Mouse (Mus musculus): ENCODE data around the gene Agbl1. TPM values are rescaled to one million over a fixed set of nuclear protein-coding genes. Genes with fewer than 3 reads are reported as not detected.
A peak's percentile ranks its signal among the peaks of the same experiment; 100 is the strongest.
"Not testable (repeated sequence)": the region's sequence is repeated elsewhere in the genome, so short reads cannot be mapped to it uniquely, and the experiment has no call there.

Agbl1 gene
- total RNA-seq, 1 experiment, result not detected

DNA sequence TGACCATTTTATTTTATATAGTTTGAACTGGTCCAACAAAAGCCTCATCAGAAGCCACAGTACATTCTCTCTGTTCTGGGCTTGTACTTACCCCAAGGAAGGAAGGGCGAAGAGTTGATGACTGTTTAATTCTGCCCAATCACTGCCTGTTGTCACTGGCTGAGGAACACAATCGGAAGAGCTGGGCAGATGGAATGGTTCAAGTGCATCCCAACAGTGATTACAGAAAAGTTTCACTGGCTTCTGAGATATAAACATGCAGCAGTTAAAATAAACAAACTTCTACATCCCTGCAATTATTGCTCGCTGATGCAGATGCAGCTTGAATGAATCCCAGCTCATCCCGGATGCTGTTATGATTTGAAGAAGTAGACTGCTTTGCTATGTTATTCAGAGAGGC, 421.3 kb downstream of the Agbl1 start:
- H3K9ac ChIP-seq (ENCODE audit: insufficient read depth, low read depth, low read length, poor library complexity, severe bottlenecking), result no peak overlapping the region
- DNase-seq (ENCODE audit: low read depth, low spot score), result no peak
- no peak overlapping the region for H3K27ac ChIP-seq (ENCODE audit: insufficient read depth, low read depth, low read length, poor library complexity, severe bottlenecking)
- no peaks in the 10 kb centered on the region for H3K36me3 ChIP-seq (ENCODE audit: control insufficient read depth, insufficient read depth, low read length, poor library complexity, severe bottlenecking)
- no peak overlapping the region for H3K4me3 ChIP-seq (ENCODE audit: insufficient read depth in 1 of 2, low read depth in 1 of 2, low read length in 2 of 2, poor library complexity in 1 of 2, severe bottlenecking in 1 of 2)
- no peaks in the 10 kb centered on the region for H3K4me1 ChIP-seq (ENCODE audit: control insufficient read depth in 2 of 2, insufficient read depth in 2 of 2, low read length in 2 of 2, poor library complexity in 1 of 2)
- in situ Hi-C loops (cut with MboI; ENCODE audit: low sequenced_read_pairs in 2 of 2, unreplicated experiment in 2 of 2), result no loop called here
- no peaks in the 10 kb centered on the region for H3K9me3 ChIP-seq (ENCODE audit: control insufficient read depth, insufficient read depth, low read depth, low read length)
- TF ChIP-seq MAFK (IDR thresholded peaks at IDR 0.05; ENCODE audit: insufficient read depth, low read depth, low read length) (no peak), ZC3H11A (IDR thresholded peaks at IDR 0.05; ENCODE audit: borderline replicate concordance, low read depth, low read length) (no peak), HCFC1 (IDR thresholded peaks at IDR 0.05; ENCODE audit: borderline replicate concordance, insufficient read depth, low read length) (no peak), ZNF384 (IDR thresholded peaks at IDR 0.05; ENCODE audit: low read depth, low read length) (no peak), CHD2 (IDR thresholded peaks at IDR 0.05; ENCODE audit: low read depth, low read length) (no peak)

DNA sequence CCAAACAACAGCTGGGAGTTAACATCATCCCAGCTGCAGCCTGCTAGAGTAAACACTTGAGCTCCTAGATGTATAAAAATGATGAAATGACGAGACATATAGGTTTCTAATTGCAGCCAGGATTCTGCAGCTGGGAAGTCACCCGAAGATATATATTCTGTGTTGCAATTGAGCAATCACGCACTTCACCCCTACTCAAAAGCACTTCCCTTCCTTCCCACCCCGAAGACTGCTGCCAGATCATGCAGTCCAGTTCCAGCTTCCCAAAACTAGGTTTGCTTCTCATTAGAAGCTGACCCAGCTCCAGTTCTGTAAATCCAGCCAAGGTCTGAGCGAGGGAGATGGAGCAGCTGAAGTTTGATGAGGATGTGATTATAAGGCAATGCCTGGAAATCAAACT, 431.4 kb downstream of the Agbl1 start:
- Histone ChIP-seq H3K27ac (ENCODE audit: insufficient read depth, low read depth, low read length, poor library complexity, severe bottlenecking) (no peak overlapping the region), H3K4me1 (ENCODE audit: control insufficient read depth in 2 of 2, insufficient read depth in 2 of 2, low read length in 2 of 2, poor library complexity in 1 of 2) (no peaks in the 10 kb centered on the region), H3K9me3 (ENCODE audit: control insufficient read depth, insufficient read depth, low read depth, low read length) (no peaks in the 10 kb centered on the region), H3K36me3 (ENCODE audit: control insufficient read depth, insufficient read depth, low read length, poor library complexity, severe bottlenecking) (no peaks in the 10 kb centered on the region), H3K4me3 (ENCODE audit: insufficient read depth in 1 of 2, low read depth in 1 of 2, low read length in 2 of 2, poor library complexity in 1 of 2, severe bottlenecking in 1 of 2) (no peak overlapping the region), H3K9ac (ENCODE audit: insufficient read depth, low read depth, low read length, poor library complexity, severe bottlenecking) (no peak overlapping the region)
- in situ Hi-C loops (cut with MboI; ENCODE audit: low sequenced_read_pairs in 2 of 2, unreplicated experiment in 2 of 2), result no loop called here
- TF ChIP-seq ZC3H11A (IDR thresholded peaks at IDR 0.05; ENCODE audit: borderline replicate concordance, low read depth, low read length) (no peak), MAFK (IDR thresholded peaks at IDR 0.05; ENCODE audit: insufficient read depth, low read depth, low read length) (no peak), CHD2 (IDR thresholded peaks at IDR 0.05; ENCODE audit: low read depth, low read length) (no peak), HCFC1 (IDR thresholded peaks at IDR 0.05; ENCODE audit: borderline replicate concordance, insufficient read depth, low read length) (no peak), ZNF384 (IDR thresholded peaks at IDR 0.05; ENCODE audit: low read depth, low read length) (no peak)
- DNase-seq (ENCODE audit: low read depth, low spot score), result no peak

DNA sequence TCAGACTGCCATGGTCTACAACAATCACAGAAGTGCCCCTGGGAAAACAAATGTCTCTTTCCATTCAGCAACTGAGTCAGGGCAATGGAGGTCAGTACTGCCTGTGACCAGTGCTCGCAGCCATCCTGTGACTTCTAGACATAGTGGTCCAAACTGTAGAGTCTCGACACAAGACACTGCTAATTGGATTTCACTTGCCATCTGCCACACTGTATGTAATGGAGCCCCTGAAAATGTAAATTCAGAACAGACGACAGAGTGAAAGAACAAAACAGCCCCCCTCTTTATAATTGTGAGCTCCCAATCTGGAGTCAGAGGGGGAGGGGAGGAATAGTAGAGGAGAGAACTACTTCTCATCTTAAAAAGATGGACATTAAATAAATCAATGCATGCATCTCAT, 445.2 kb downstream of the Agbl1 start:
- Histone ChIP-seq H3K9me3 (ENCODE audit: control insufficient read depth, insufficient read depth, low read depth, low read length) (no peaks in the 10 kb centered on the region), H3K4me1 (ENCODE audit: control insufficient read depth in 2 of 2, insufficient read depth in 2 of 2, low read length in 2 of 2, poor library complexity in 1 of 2) (no peaks in the 10 kb centered on the region), H3K9ac (ENCODE audit: insufficient read depth, low read depth, low read length, poor library complexity, severe bottlenecking) (no peak overlapping the region), H3K27ac (ENCODE audit: insufficient read depth, low read depth, low read length, poor library complexity, severe bottlenecking) (no peak overlapping the region), H3K4me3 (ENCODE audit: insufficient read depth in 1 of 2, low read depth in 1 of 2, low read length in 2 of 2, poor library complexity in 1 of 2, severe bottlenecking in 1 of 2) (no peak overlapping the region), H3K36me3 (ENCODE audit: control insufficient read depth, insufficient read depth, low read length, poor library complexity, severe bottlenecking) (no peaks in the 10 kb centered on the region)
- in situ Hi-C loops (cut with MboI; ENCODE audit: low sequenced_read_pairs in 2 of 2, unreplicated experiment in 2 of 2), result no loop called here
- TF ChIP-seq ZNF384 (IDR thresholded peaks at IDR 0.05; ENCODE audit: low read depth, low read length) (no peak), ZC3H11A (IDR thresholded peaks at IDR 0.05; ENCODE audit: borderline replicate concordance, low read depth, low read length) (no peak), CHD2 (IDR thresholded peaks at IDR 0.05; ENCODE audit: low read depth, low read length) (no peak), HCFC1 (IDR thresholded peaks at IDR 0.05; ENCODE audit: borderline replicate concordance, insufficient read depth, low read length) (no peak), MAFK (IDR thresholded peaks at IDR 0.05; ENCODE audit: insufficient read depth, low read depth, low read length) (no peak)
- DNase-seq (ENCODE audit: low read depth, low spot score), result no peak

DNA sequence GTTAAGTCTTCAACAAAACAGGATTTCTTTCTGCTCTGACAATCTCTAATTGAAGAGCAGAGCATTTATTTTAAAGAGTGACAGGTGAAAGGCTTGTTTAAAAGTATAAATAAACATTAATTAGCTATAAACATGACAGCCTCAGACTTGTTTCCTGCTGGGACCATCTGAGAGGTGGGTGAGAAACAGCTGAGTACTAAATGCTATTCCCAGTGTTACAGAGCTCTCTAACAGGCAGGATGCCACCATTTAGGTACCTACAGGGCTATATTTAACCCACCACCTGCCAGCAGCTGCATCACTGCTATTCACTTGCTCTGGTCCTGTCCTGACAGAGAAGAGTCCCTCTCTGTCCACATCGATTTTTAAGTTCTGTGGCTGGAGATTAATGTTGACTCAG, 471.5 kb downstream of the Agbl1 start:
- TF ChIP-seq HCFC1 (IDR thresholded peaks at IDR 0.05; ENCODE audit: borderline replicate concordance, insufficient read depth, low read length), result no peak
- no peak for TF ChIP-seq ZNF384 (IDR thresholded peaks at IDR 0.05; ENCODE audit: low read depth, low read length)
- TF ChIP-seq ZC3H11A (IDR thresholded peaks at IDR 0.05; ENCODE audit: borderline replicate concordance, low read depth, low read length), result no peak
- no peak for TF ChIP-seq CHD2 (IDR thresholded peaks at IDR 0.05; ENCODE audit: low read depth, low read length)
- no peak for TF ChIP-seq MAFK (IDR thresholded peaks at IDR 0.05; ENCODE audit: insufficient read depth, low read depth, low read length)
- DNase-seq (ENCODE audit: low read depth, low spot score), result no peak
- Histone ChIP-seq H3K9me3 (ENCODE audit: control insufficient read depth, insufficient read depth, low read depth, low read length) (no peaks in the 10 kb centered on the region), H3K4me1 (ENCODE audit: control insufficient read depth in 2 of 2, insufficient read depth in 2 of 2, low read length in 2 of 2, poor library complexity in 1 of 2) (no peaks in the 10 kb centered on the region), H3K4me3 (ENCODE audit: insufficient read depth in 1 of 2, low read depth in 1 of 2, low read length in 2 of 2, poor library complexity in 1 of 2, severe bottlenecking in 1 of 2) (no peak overlapping the region), H3K36me3 (ENCODE audit: control insufficient read depth, insufficient read depth, low read length, poor library complexity, severe bottlenecking) (no peaks in the 10 kb centered on the region), H3K27ac (ENCODE audit: insufficient read depth, low read depth, low read length, poor library complexity, severe bottlenecking) (no peak overlapping the region), H3K9ac (ENCODE audit: insufficient read depth, low read depth, low read length, poor library complexity, severe bottlenecking) (no peak overlapping the region)
- in situ Hi-C loops (cut with MboI; ENCODE audit: low sequenced_read_pairs in 2 of 2, unreplicated experiment in 2 of 2), result no loop called here

DNA sequence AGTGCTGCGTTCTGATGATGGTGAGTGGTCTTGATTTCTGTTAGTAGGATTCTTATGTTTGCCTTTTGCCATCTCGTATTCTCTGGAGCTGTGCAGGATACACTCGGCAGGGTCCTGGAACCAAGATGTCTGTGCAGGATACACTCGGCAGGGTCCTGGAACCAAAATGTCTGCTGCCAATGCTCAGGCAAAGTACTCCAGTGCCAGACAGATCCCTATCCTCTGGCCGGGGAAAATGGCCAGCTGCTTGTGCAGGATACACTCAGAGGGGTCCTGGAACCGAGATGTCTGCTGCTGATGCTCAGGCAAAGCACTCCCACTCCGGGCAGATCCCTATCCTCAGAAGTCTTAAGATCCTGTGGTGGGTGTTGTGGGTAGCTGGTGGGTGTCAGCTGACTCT, 502.5 kb downstream of the Agbl1 start:
- in situ Hi-C loops (cut with MboI; ENCODE audit: low sequenced_read_pairs in 2 of 2, unreplicated experiment in 2 of 2); H3K4me3 ChIP-seq (ENCODE audit: insufficient read depth in 1 of 2, low read depth in 1 of 2, low read length in 2 of 2, poor library complexity in 1 of 2, severe bottlenecking in 1 of 2); H3K9ac ChIP-seq (ENCODE audit: insufficient read depth, low read depth, low read length, poor library complexity, severe bottlenecking); H3K36me3 ChIP-seq (ENCODE audit: control insufficient read depth, insufficient read depth, low read length, poor library complexity, severe bottlenecking); H3K4me1 ChIP-seq (ENCODE audit: control insufficient read depth in 2 of 2, insufficient read depth in 2 of 2, low read length in 2 of 2, poor library complexity in 1 of 2); H3K9me3 ChIP-seq (ENCODE audit: control insufficient read depth, insufficient read depth, low read depth, low read length); H3K27ac ChIP-seq (ENCODE audit: insufficient read depth, low read depth, low read length, poor library complexity, severe bottlenecking): not testable (repeated sequence)
- DNase-seq (ENCODE audit: low read depth, low spot score), result peak; percentile 7

Measured in ES-E14 (cell line).